Mouse (Mus musculus): ENCODE measurements at regions not wholly inside any gene's neighbourhood (a gene's known extent, or its start where the extent isn't known, plus 50 kb on each side); places are given as distances from the start of the nearest gene placed in this dataset.

- Histone ChIP-seq H3K4me1 (no peaks in the 10 kb centered on the region), H3K4me3 (replicated peaks) (no peak overlapping the region)
- WGBS: 94% methylated on average over 1 of the region's 1 CpGs
Measured at GRCm38 (mm10) chr1:57296186-57296585, 81.2 kb upstream of the 1700066M21Rik start.

DNA sequence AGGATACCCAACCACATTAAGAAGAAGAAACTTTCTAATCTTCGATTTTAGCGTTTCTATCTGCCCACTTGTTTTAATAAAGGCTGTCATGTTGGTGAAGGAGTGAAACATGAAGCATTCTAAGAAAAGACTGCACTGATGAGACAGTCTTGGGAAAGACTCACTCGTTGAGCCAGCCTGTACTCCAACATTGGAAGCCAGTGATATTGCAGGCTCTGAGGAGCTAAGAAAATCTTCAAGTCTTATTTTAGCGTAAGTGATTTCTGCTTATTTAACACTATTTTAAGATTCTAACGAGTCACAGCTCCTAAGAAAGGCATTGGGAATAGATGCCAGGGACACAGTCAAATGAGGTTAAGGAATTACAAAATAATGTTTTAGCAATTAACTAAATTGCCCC lies 78.9 kb upstream of the 1700066M21Rik start:
- Histone ChIP-seq H3K9ac (replicated peaks) (no peak overlapping the region), H3K36me3 (no peaks in the 10 kb centered on the region), H3K4me1 (no peaks in the 10 kb centered on the region), H3K27ac (replicated peaks) (no peak overlapping the region), H3K27me3 (replicated peaks) (no peaks in the 10 kb centered on the region), H3K9me3 (replicated peaks) (no peaks in the 10 kb centered on the region), H3K4me2 (no peak overlapping the region), H3K4me3 (replicated peaks) (no peak overlapping the region)
- WGBS: 80% methylated on average over 5 of the region's 5 CpGs
- ATAC-seq (ENCODE audit: low FRiP score): no peak

More at GRCm38 (mm10) chr1:57296186-57296585, 81.2 kb upstream of the 1700066M21Rik start:
- ATAC-seq (ENCODE audit: low FRiP score): no peak
- Histone ChIP-seq H3K36me3 (no peaks in the 10 kb centered on the region), H3K9me3 (replicated peaks) (no peaks in the 10 kb centered on the region), H3K27ac (replicated peaks) (no peak overlapping the region), H3K27me3 (replicated peaks) (no peaks in the 10 kb centered on the region), H3K9ac (replicated peaks) (no peak overlapping the region), H3K4me2 (no peak overlapping the region)

DNA sequence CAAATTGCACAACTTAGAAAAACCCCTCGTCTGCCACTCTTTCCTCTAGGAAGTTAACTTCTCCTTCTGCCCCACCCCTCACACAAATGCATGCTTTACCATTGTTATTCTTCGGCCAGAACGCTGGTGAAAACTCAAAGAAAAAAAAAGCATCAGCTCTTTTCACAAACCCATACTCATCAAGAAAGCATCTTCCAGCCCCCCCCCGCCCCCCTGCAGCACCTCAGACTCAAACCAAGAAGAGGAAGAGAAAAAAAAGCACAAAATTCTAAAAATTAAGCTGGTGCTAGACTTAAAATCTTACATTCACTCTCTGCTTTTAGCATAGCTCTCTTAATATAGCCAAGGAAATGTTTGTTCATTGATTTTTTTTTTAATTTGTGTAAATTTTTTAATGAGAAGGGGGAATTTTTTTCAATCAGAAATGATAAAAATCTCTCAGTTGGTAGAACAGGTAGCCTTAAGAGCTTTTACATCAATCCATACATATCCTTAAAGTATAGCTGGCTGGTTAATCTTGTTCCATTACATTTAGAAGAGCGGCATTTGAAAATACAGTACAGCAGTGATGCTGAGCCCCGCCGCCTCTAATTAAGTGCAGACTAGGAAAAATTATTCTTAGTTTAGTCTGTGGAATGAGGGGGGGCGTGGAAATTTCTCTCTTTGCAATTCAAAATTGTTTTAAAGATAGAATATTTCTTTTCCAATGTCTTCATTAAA lies 76.0 kb upstream of the 1700066M21Rik start:
- Histone ChIP-seq H3K9me3 (replicated peaks) (no peaks in the 10 kb centered on the region), H3K27ac (replicated peaks) (no peak overlapping the region), H3K27me3 (replicated peaks) (no peaks in the 10 kb centered on the region), H3K36me3 (no peaks in the 10 kb centered on the region), H3K4me2 (no peak overlapping the region), H3K4me3 (replicated peaks) (no peak overlapping the region), H3K9ac (replicated peaks) (no peak overlapping the region), H3K4me1 (no peaks in the 10 kb centered on the region)
- 70% methylated on average over 8 of the region's 8 CpGs for WGBS
- ATAC-seq (ENCODE audit: low FRiP score): no peak

DNA sequence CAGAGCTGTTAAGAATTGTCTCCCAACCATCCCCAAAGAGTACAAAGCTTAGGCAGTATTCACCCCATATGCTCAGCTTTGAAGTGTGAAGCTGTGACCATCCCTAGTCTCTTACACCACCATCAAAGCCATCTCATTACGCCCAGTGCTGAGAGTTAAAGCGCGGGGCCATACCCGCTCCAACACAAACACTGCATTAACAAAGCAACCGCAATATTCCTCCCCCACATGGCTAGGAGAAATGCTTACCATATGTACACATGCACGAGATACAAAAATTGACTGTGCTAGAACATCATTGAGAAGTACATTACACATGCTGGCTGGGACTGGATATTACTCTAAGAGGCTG lies 75.5 kb upstream of the 1700066M21Rik start:
- no peak overlapping the region for H3K4me3 ChIP-seq (replicated peaks)
- ATAC-seq (ENCODE audit: low FRiP score): no peak
- H3K27me3 ChIP-seq (replicated peaks): no peaks in the 10 kb centered on the region
- H3K9ac ChIP-seq (replicated peaks): no peak overlapping the region
- no peak overlapping the region for H3K27ac ChIP-seq (replicated peaks)
- no peaks in the 10 kb centered on the region for H3K4me1 ChIP-seq
- WGBS: 83% methylated on average over 6 of the region's 6 CpGs
- H3K4me2 ChIP-seq: no peak overlapping the region
- no peaks in the 10 kb centered on the region for H3K36me3 ChIP-seq
- H3K9me3 ChIP-seq (replicated peaks): no peaks in the 10 kb centered on the region

DNA sequence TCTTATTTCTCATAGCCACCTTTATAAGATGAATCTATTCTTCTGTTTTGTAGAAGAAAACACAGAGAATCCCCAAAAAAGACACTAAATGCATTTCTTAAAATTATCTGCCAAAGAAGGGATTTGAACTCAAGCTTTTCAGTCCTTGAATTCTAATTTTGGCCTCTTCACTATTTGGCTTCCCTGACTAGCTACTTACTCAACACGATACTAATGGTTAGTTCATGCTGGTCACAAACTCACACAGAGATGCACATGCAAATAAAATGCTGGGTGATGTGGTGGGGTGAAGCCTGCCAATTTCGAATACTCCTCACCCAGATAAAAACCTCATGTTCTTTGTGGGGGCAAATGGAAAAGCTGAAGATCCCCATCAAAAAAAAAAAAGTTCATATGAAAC lies 72.7 kb upstream of the 1700066M21Rik start:
- no peak for ATAC-seq (ENCODE audit: low FRiP score)
- H3K9me3 ChIP-seq (replicated peaks): no peaks in the 10 kb centered on the region
- H3K4me1 ChIP-seq: no peaks in the 10 kb centered on the region
- H3K4me3 ChIP-seq (replicated peaks): no peak overlapping the region
- H3K9ac ChIP-seq (replicated peaks): no peak overlapping the region
- H3K4me2 ChIP-seq: no peak overlapping the region
- H3K27me3 ChIP-seq (replicated peaks): no peaks in the 10 kb centered on the region
- 90% methylated on average over 2 of the region's 2 CpGs for WGBS
- no peak overlapping the region for H3K27ac ChIP-seq (replicated peaks)
- no peaks in the 10 kb centered on the region for H3K36me3 ChIP-seq

DNA sequence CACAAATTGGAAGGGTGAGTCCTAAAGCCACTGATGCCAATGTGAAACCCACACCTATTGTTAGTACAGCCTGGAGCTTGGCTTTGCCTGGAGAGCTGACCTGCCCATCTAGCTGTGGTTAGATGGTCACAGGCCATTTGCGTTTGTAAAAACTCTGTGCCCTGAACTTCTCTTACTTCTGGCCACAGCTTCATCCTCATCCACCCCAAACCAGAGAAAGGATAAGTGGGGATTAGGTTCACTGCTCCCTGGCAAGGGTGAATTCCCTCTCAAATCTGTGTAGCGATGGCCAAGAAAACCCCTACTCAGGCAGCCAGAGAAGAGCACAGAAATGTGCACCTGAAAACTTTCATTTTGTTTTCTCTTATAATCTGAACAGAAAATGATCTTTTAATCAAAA lies 54.9 kb upstream of the 1700066M21Rik start:
- 0 out of 2 replicates have a peak, but pooled peaks cover 6% of the 10 kb centered on the region for H3K9me3 ChIP-seq (replicated peaks)
- H3K27me3 ChIP-seq (replicated peaks): no peaks in the 10 kb centered on the region
- no peaks in the 10 kb centered on the region for H3K36me3 ChIP-seq
- H3K4me2 ChIP-seq: no peak overlapping the region
- no peaks in the 10 kb centered on the region for H3K4me1 ChIP-seq
- H3K27ac ChIP-seq (replicated peaks): no peak overlapping the region
- no peak overlapping the region for H3K4me3 ChIP-seq (replicated peaks)
- no peak for ATAC-seq (ENCODE audit: low FRiP score)
- H3K9ac ChIP-seq (replicated peaks): no peak overlapping the region
- 86% methylated on average over 2 of the region's 2 CpGs for WGBS

GRCm38 (mm10) chr1:57323118-57323517 lies 54.3 kb upstream of the 1700066M21Rik start:
- no peaks in the 10 kb centered on the region for H3K27me3 ChIP-seq (replicated peaks)
- H3K4me1 ChIP-seq: no peaks in the 10 kb centered on the region
- no peak overlapping the region for H3K4me2 ChIP-seq
- no peak overlapping the region for H3K4me3 ChIP-seq (replicated peaks)
- 93% methylated on average over 2 of the region's 2 CpGs for WGBS
- no peak overlapping the region for H3K27ac ChIP-seq (replicated peaks)
- no peak for ATAC-seq (ENCODE audit: low FRiP score)
- H3K9me3 ChIP-seq (replicated peaks): 0 out of 2 replicates have a peak, but pooled peaks cover 4% of the 10 kb centered on the region
- H3K9ac ChIP-seq (replicated peaks): no peak overlapping the region
- no peaks in the 10 kb centered on the region for H3K36me3 ChIP-seq

DNA sequence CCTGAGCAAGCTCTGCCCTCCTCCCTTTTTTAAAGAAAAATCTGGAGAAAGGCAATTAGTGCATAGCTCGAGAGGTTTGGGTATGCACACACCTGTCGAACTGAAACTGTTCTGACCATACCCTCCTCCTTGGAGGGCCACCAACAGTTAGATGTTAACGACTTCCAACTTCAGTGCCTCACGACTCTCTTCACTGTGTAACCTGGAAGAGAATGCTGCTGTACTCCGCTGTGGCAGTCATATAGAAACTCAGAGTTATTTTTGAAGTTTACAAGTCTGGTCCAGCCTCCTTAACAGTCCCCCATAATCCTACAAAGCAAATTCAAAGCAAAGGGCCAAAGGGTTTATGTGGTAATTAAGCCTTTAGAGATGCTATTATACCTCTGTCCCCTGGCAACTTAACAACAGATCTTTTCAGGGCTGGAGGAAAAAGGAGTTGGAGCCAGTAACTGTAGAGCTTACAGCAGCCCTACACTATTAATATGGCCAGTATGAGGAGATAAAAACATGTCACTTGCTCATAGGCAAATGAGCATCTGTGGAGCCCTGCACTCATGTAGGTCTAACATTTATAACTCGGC lies 51.7 kb upstream of the 1700066M21Rik start:
- Histone ChIP-seq H3K4me3 (replicated peaks) (no peak overlapping the region), H3K36me3 (no peaks in the 10 kb centered on the region), H3K27ac (replicated peaks) (no peak overlapping the region), H3K27me3 (replicated peaks) (no peaks in the 10 kb centered on the region), H3K4me2 (no peak overlapping the region), H3K4me1 (no peaks in the 10 kb centered on the region), H3K9me3 (replicated peaks) (no peaks in the 10 kb centered on the region), H3K9ac (replicated peaks) (no peak overlapping the region)
- 23% methylated on average over 6 of the region's 6 CpGs for WGBS
- no peak for ATAC-seq (ENCODE audit: low FRiP score)
